ENCODE assay signal across 15 mouse cellular contexts in the genomic region with DNA sequence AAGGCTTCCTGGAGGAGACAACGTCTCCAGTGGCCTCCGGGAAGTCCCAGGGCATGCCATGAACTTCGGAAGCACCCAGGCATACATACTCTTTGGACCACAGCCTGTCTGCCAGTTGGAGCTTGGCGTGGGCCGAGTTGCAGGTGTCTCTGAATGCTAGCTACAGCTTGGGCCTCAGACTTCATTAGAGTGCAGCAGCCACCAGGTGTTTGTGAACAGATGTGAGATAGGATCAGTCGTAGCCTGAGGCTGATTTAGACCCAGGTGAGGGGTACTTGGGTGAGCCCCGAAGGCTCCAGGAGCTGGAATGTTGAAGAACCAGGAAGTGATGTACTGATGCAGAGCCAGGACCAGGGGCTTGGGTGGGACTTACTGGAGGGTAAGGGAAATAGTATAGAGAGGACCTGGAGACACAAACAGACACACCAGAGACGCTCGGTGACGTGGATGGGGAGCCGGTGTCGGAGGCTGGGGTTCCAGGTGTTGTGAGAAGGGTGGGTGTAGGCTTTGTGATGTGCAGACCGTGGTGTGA. TPM values are rescaled to one million over a fixed set of nuclear protein-coding genes. Genes with fewer than 3 reads are reported as not detected.
DNase-seq lines count a peak whose midpoint lies in the region; ATAC-seq and TF ChIP-seq lines count a peak whose summit lies in the region.
"Had no signal": no experiment of that assay in that cellular context is flagged by ENCODE, and none has a peak within 500 bp of the region (broad histone marks: within the 10 kb centered on the region; RNA-seq: fewer than 3 reads in every experiment).

No protein-coding gene starts in this region.

- TF ChIP-seq RAD21 in CH12.LX (IDR thresholded peaks at IDR 0.05; ENCODE audit: low read depth, low read length), result no peak

- no peak overlapping the region for H3K9ac ChIP-seq in forebrain, embryonic 11.5 days (ENCODE audit: low read length)
- H3K9ac ChIP-seq in forebrain, embryonic 12.5 days, result no peak overlapping the region
- H3K9ac ChIP-seq in heart, postnatal 0 days (replicated peaks; ENCODE audit: low read depth, low read length), result no peak overlapping the region
- no peak overlapping the region for H3K9ac ChIP-seq in CH12.LX (ENCODE audit: insufficient read depth, low read depth)
- H3K9ac ChIP-seq: liver, embryonic 13.5 days had no signal

- no peaks in the 10 kb centered on the region for H3K36me3 ChIP-seq in forebrain, embryonic 11.5 days (ENCODE audit: control insufficient read depth, insufficient read depth, low read length)
- no peaks in the 10 kb centered on the region; the same call in 1 of the 2 replicates for H3K36me3 ChIP-seq in forebrain, embryonic 12.5 days (replicated peaks)
- peaks cover 11% of the 10 kb centered on the region; the same call in 1 of the 2 replicates for H3K36me3 ChIP-seq in heart, postnatal 0 days (replicated peaks; ENCODE audit: control insufficient read depth, insufficient read depth, low read length)
- peaks cover 22 to 64% of the 10 kb centered on the region in 2 experiments for H3K36me3 ChIP-seq in CH12.LX (replicated peaks in 1 of 2; ENCODE audit: control insufficient read depth in 1 of 2, insufficient read depth in 1 of 2, low read length in 1 of 2)
- peaks cover 9% of the 10 kb centered on the region; the same call in 1 of the 2 replicates for H3K36me3 ChIP-seq in midbrain, embryonic 10.5 days
- H3K36me3 ChIP-seq: liver, embryonic 13.5 days had no signal

- TF ChIP-seq CTCF in heart, postnatal 0 days (IDR thresholded peaks at IDR 0.05; ENCODE audit: low read depth), result no peak
- TF ChIP-seq CTCF in CH12.LX (conservative IDR thresholded peaks at IDR 0.05 in 1 of 2, IDR thresholded peaks at IDR 0.05 in 1 of 2; ENCODE audit: low read depth in 2 of 2, low read length in 2 of 2), result no peak
- TF ChIP-seq CTCF in embryonic fibroblast, embryonic 13.5 days (IDR thresholded peaks at IDR 0.05; ENCODE audit: borderline replicate concordance, insufficient read depth, low read length), result no peak

- peaks cover 37% of the 10 kb centered on the region for H3K79me2 ChIP-seq in CH12.LX (replicated peaks; ENCODE audit: control insufficient read depth, extremely low read depth, insufficient read depth, poor library complexity, severe bottlenecking)

- DNase-seq in forebrain, embryonic 11.5 days (ENCODE audit: low spot score), result peak; percentile 34
- no peak for DNase-seq in heart, postnatal 0 days (ENCODE audit: low spot score)
- DNase-seq in heart, adult 18-20 months, result no peak
- DNase-seq in CH12.LX (ENCODE audit: extremely low read depth), result no peak
- no peak for DNase-seq in midbrain, embryonic 10.5 days (ENCODE audit: low spot score)
- DNase-seq in right cerebral cortex, adult 18-20 months, result no peak
- DNase-seq: cerebellum, adult 9-10 months; gastrocnemius, postnatal 25 days; heart, postnatal 4 days; liver, embryonic 13.5 days; midbrain, embryonic 14.5 days; retina, postnatal 1 day; thymus, postnatal 14 days had no signal

- H3K4me2 ChIP-seq in forebrain, embryonic 11.5 days (ENCODE audit: low read depth, low read length, severe bottlenecking), result no peak overlapping the region
- H3K4me2 ChIP-seq in forebrain, embryonic 12.5 days, result no peak overlapping the region
- H3K4me2 ChIP-seq in heart, postnatal 0 days (ENCODE audit: low read depth, low read length), result no peak overlapping the region
- no peak overlapping the region for H3K4me2 ChIP-seq in CH12.LX (ENCODE audit: insufficient read depth, low read depth, poor library complexity, severe bottlenecking)
- H3K4me2 ChIP-seq: liver, embryonic 13.5 days had no signal

- in situ Hi-C loops in CH12.LX (cut with MboI; ENCODE audit: low pct_ligation_motif_present, low pct_unique_long_range_greater_than_20kb, low sequenced_read_pairs), result loop anchor here (25.0 kb wide), 1 partner anchor 1604 kb away; no protein-coding TSS in a partner anchor

- no peak overlapping the region for H3K27ac ChIP-seq in forebrain, embryonic 11.5 days (ENCODE audit: low read depth, low read length)
- no peak overlapping the region for H3K27ac ChIP-seq in forebrain, embryonic 12.5 days
- H3K27ac ChIP-seq in heart, postnatal 0 days (ENCODE audit: low read depth), result 0 out of 2 replicates have a peak overlapping the region, but pooled peaks have one; percentile 93
- no peak overlapping the region for H3K27ac ChIP-seq in CH12.LX (ENCODE audit: insufficient read depth, low read depth)
- peak overlapping the region; percentile 87; the same call in 1 of the 2 replicates for H3K27ac ChIP-seq in embryonic fibroblast, embryonic 13.5 days (ENCODE audit: insufficient read depth, low read length)
- H3K27ac ChIP-seq in midbrain, embryonic 10.5 days (replicated peaks), result no peak overlapping the region
- H3K27ac ChIP-seq: liver, embryonic 13.5 days had no signal

- no peaks in the 10 kb centered on the region for H3K27me3 ChIP-seq in forebrain, embryonic 11.5 days (ENCODE audit: control insufficient read depth, insufficient read depth, low read length)
- H3K27me3 ChIP-seq in forebrain, embryonic 12.5 days, result no peaks in the 10 kb centered on the region
- H3K27me3 ChIP-seq in heart, postnatal 0 days (ENCODE audit: control insufficient read depth, insufficient read depth, low read length), result no peaks in the 10 kb centered on the region
- no peaks in the 10 kb centered on the region for H3K27me3 ChIP-seq in CH12.LX (replicated peaks)
- H3K27me3 ChIP-seq in midbrain, embryonic 10.5 days (ENCODE audit: low read depth, poor library complexity, severe bottlenecking), result no peaks in the 10 kb centered on the region
- H3K27me3 ChIP-seq: liver, embryonic 13.5 days had no signal

- 86% methylated on average over 13 of the region's 13 CpGs for WGBS in forebrain, embryonic 11.5 days
- 92% methylated on average over 13 of the region's 13 CpGs for WGBS in forebrain, embryonic 12.5 days
- 90% methylated on average over 13 of the region's 13 CpGs for WGBS in heart, postnatal 0 days
- 92% methylated on average over 13 of the region's 13 CpGs for WGBS in midbrain, embryonic 10.5 days

- ATAC-seq in forebrain, embryonic 11.5 days (replicated peaks; ENCODE audit: low FRiP score), result no peak
- ATAC-seq in forebrain, embryonic 12.5 days (ENCODE audit: low FRiP score), result no peak
- ATAC-seq in heart, postnatal 0 days (ENCODE audit: insufficient read depth, low read depth), result no peak

- TF ChIP-seq EP300 in heart, postnatal 0 days (IDR thresholded peaks at IDR 0.05; ENCODE audit: low read depth), result no peak
- no peak for TF ChIP-seq EP300 in CH12.LX (IDR thresholded peaks at IDR 0.05; ENCODE audit: low read length)

- no peak for TF ChIP-seq POLR2A in CH12.LX (IDR thresholded peaks at IDR 0.05; ENCODE audit: low read depth, low read length)
- no peak for TF ChIP-seq POLR2A in embryonic fibroblast, embryonic 13.5 days (IDR thresholded peaks at IDR 0.05; ENCODE audit: low read depth, low read length)

- H3K4me3 ChIP-seq in forebrain, embryonic 11.5 days (ENCODE audit: low read depth, low read length), result no peak overlapping the region
- H3K4me3 ChIP-seq in forebrain, embryonic 12.5 days (replicated peaks), result no peak overlapping the region
- no peak overlapping the region for H3K4me3 ChIP-seq in heart, postnatal 0 days (ENCODE audit: low read depth, low read length)
- no peak overlapping the region for H3K4me3 ChIP-seq in CH12.LX (replicated peaks in 1 of 3; ENCODE audit: low read depth in 2 of 3, low read length in 2 of 3, poor library complexity in 1 of 3)
- H3K4me3 ChIP-seq in embryonic fibroblast, embryonic 13.5 days (ENCODE audit: insufficient read depth, low read length), result no peak overlapping the region
- H3K4me3 ChIP-seq in midbrain, embryonic 10.5 days, result no peak overlapping the region
- H3K4me3 ChIP-seq: liver, embryonic 13.5 days had no signal

- H3K4me1 ChIP-seq in forebrain, embryonic 11.5 days (replicated peaks; ENCODE audit: control insufficient read depth, insufficient read depth, low read length), result peaks cover 3% of the 10 kb centered on the region; the same call in 1 of the 2 replicates
- H3K4me1 ChIP-seq in forebrain, embryonic 12.5 days, result peaks cover 32% of the 10 kb centered on the region
- H3K4me1 ChIP-seq in heart, postnatal 0 days (ENCODE audit: control insufficient read depth, insufficient read depth), result peaks cover 86% of the 10 kb centered on the region
- peaks cover 26 to 70% of the 10 kb centered on the region in 2 experiments for H3K4me1 ChIP-seq in CH12.LX (ENCODE audit: control insufficient read depth in 1 of 2, insufficient read depth in 2 of 2)
- H3K4me1 ChIP-seq in embryonic fibroblast, embryonic 13.5 days (ENCODE audit: control insufficient read depth, insufficient read depth, low read length), result peaks cover 49% of the 10 kb centered on the region
- H3K4me1 ChIP-seq in midbrain, embryonic 10.5 days, result peaks cover 38% of the 10 kb centered on the region

- dilution Hi-C loops in CH12.LX (cut with MboI; ENCODE audit: extremely low pct_ligation_motif_present, extremely low pct_unique_long_range_greater_than_20kb, low sequenced_read_pairs), result no loop called here

- no peaks in the 10 kb centered on the region for H3K9me3 ChIP-seq in forebrain, embryonic 11.5 days (ENCODE audit: control insufficient read depth, low read length)
- no peaks in the 10 kb centered on the region for H3K9me3 ChIP-seq in forebrain, embryonic 12.5 days
- H3K9me3 ChIP-seq in heart, postnatal 0 days (replicated peaks; ENCODE audit: control insufficient read depth, low read length), result no peaks in the 10 kb centered on the region
- H3K9me3 ChIP-seq in CH12.LX (replicated peaks; ENCODE audit: low read length), result no peaks in the 10 kb centered on the region
- H3K9me3 ChIP-seq in midbrain, embryonic 10.5 days (replicated peaks), result no peaks in the 10 kb centered on the region
- H3K9me3 ChIP-seq: liver, embryonic 13.5 days had no signal

TF ChIP-seq in CH12.LX, 34 proteins besides CTCF, POLR2A, EP300 and RAD21:
- TF ChIP-seq ZKSCAN1 (IDR thresholded peaks at IDR 0.05; ENCODE audit: borderline replicate concordance, low read depth, low read length) (no peak), TCF12 (IDR thresholded peaks at IDR 0.05; ENCODE audit: low read depth, low read length) (0 out of 2 replicates have a peak, but pooled peaks have one; percentile 28)

RNA-seq across cellular contexts. Expression of a gene that starts 15.8 kb away (rescaled TPM):
- 39.2 and 39.6 TPM in 2 replicates for polyA plus RNA-seq in forebrain, embryonic 11.5 days (2014; fragmentation: Nextera tagmentation; extraction: Ambion mirVana)
- 29.4 and 32.5 TPM in 2 replicates for polyA plus RNA-seq in forebrain, embryonic 12.5 days (2016; fragmentation: Nextera tagmentation; extraction: Ambion mirVana)
- 288 and 337 TPM in 2 replicates for total RNA-seq in heart, postnatal 0 days (2014; rRNA removed; ENCODE audit: low replicate concordance)
- polyA plus RNA-seq in heart, postnatal 0 days (2015; fragmentation: Nextera tagmentation; extraction: Ambion mirVana), result 136 and 137 TPM in 2 replicates
- 100 to 1,000 TPM; 218 to 240 TPM for total RNA-seq in heart, adult 18-20 months (2021)
- total RNA-seq in CH12.LX (2012; rRNA removed) (19.6 and 23.9 TPM in 2 replicates), CH12.LX (2014; rRNA removed) (23.7 and 23.8 TPM in 2 replicates)
- polyA plus RNA-seq in CH12.LX (2012; ENCODE audit: insufficient read length, low read depth), result 21.8 and 28.9 TPM in 2 replicates
- 207 and 222 TPM in 2 replicates for polyA plus RNA-seq in embryonic fibroblast, embryonic 13.5 days (2011; ENCODE audit: insufficient read length, low read depth, missing spikeins)
- polyA plus RNA-seq in midbrain, embryonic 10.5 days (2016; fragmentation: Nextera tagmentation; extraction: Ambion mirVana), result 24.0 and 30.5 TPM in 2 replicates

Comparison
In these comparisons a context has a peak if more than half of its experiments do, and no peak if none do; other contexts are left out.
1. H3K27ac ChIP-seq: peak in heart, postnatal 0 days (single experiment) and embryonic fibroblast, embryonic 13.5 days (single experiment); none in forebrain, embryonic 11.5 days (single experiment), forebrain, embryonic 12.5 days (single experiment), CH12.LX (single experiment) and midbrain, embryonic 10.5 days (single experiment).